Mouse (Mus musculus) v-Abl transformed pro-B cells (cell line): ENCODE data around the gene Ticam1.

Source experiments
- in situ Hi-C, 2 experiments: fragments of 400-800 bp; cut with MboI; formaldehyde crosslinking; loops; one replicate each; pipeline ENCODE4 v1.15.1; 2025; ENCODE audit not compliant: unreplicated experiment in 2 of 2

The Ticam1 gene

DNA sequence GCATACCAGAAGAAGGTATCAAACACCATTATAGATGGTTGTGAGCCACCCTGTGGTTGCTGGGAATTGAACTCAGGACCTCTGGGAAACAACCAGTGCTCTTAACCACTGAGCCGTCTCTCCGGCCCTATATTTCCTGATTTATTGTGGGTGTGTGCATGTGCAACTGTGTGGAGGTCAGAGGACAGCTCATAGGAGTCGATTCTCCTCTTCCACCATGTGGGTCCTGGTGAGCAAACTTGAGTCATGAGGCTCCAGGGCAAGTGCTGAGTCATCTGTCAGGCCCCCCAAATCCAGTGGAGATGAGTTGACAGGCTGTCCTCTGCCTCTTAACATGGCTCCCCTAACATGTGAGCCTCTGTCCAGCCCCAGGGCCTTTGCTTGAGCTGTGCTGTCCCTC, 10.7 kb downstream of the Ticam1 start:
- in situ Hi-C loops = loop anchor here in 1 of 2 experiments (5.0 kb wide), 1 partner anchor 81 kb away; no protein-coding TSS in a partner anchor

DNA sequence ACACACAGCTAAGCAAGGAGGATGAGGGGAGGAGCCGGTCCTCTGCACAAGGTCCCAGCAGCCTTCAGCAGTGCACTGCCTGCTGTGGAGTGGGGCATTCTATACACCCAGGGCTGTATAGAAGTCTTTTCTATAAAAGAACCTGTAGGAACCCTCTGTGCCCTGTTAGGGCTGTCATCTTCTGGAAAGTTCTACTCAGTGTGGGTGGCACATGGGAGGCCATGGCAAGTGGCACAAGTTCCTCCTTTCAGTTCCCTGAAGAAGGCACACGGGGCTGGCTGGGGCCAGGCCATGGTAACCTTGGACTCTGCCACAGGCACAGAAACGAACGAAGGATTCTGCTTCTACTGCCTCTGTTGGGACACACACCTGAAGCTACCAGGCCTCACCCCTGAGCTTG, 11.6 kb downstream of the Ticam1 start:
- in situ Hi-C loops = loop anchor here in 1 of 2 experiments (5.0 kb wide), 1 partner anchor 82 kb away; no protein-coding TSS in a partner anchor

DNA sequence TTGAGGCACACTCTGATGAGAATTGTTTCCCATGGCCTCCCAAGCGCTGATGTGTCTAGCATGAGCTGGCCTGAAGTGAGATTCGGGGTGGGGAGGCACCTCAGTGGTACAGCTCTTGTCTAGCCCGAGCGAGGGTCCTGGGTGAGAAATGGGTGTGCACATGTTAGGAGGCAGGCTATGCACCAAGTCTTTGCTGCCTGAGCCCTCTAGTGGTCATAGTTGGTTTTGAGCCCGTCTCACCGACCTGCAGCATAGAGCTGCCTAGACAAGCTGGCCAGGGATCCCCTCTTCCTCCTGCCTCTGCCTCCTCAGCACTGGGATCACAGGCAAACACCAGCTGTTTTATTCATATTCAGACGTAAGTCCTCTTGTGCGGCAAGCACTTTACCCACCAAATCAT, 12.6 kb downstream of the Ticam1 start:
- in situ Hi-C loops = no loop called here

DNA sequence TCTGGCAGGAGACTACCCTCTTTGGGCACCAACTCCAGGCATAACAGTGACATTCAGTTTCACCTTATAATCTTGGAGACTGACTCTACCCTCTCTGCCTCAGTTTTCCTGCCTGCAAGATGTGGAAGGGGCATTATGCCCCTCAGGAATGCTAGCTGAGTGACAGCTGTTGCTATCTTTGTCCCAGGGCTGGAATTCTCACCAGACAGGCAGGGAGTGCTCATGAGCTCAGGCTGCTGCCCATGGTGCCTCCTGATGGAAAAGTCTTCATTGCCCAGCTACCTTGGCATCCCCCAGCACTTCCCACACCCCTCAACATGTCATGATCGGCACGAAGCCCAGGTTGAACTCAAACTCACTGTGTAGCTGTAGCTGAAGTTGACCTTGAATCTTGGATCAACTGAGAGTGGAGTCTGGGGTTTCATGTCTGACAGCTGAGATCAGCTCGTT, 13.9 kb downstream of the Ticam1 start:
- in situ Hi-C loops = no loop called here

DNA sequence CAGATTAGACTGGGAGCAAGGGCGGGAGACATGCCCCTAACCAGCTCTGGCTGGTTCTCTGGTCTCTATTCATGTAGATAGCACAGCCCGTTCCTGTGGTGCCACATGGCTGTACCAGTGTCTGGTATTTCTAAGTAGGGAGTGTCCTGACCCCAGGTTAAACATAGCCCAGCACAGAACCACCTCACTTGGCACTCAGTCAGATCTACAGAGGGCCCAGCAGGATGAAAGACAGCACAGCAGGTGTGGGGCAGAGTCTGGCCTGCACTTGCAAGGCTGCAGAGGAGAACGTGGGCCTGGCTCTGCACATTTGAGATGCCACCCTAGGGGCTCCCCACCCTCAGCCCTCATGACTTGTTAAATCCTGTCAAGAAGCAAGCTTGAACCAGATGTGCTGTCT, 15.4 kb downstream of the Ticam1 start:
- in situ Hi-C loops = no loop called here

DNA sequence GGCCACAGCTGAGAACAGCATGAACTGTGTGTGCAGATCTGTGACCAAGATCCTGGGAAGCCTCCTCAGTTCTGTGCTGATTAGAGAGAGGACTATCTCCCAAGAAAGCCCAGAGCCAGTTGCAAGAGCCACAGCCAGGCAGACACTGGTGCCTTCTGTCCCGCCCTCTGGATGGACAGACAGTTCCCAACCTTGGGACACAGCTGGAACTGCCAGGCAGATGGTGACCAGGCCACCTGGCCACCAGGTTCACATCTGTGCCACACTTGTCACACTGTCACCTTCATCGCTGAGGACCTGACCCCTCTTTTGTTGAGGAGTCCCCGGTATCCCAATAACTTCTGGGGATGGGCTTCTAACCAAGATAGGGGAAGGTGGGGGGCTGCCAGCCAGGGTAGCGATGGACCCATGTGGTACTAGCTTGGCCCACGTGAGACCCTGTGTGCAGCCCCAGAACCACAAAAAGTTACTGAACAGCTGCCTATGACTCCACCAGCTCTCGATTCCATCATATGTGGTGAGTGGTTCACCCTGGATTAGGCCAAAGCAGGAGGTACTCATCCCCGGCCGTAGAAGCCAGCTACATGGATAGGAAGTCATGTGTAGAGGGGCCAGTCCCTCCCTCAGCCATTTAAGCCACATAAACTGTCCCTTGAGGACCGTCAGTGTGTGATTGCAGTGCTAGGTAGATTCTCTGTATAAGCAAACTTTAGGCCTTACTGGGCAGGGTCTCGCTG, 17.1 kb downstream of the Ticam1 start:
- in situ Hi-C loops = loop anchor here in 1 of 2 experiments (5.0 to 10.0 kb wide), 3 partner anchors 127 to 555 kb away; partner anchors contain the start of gene Yju2

DNA sequence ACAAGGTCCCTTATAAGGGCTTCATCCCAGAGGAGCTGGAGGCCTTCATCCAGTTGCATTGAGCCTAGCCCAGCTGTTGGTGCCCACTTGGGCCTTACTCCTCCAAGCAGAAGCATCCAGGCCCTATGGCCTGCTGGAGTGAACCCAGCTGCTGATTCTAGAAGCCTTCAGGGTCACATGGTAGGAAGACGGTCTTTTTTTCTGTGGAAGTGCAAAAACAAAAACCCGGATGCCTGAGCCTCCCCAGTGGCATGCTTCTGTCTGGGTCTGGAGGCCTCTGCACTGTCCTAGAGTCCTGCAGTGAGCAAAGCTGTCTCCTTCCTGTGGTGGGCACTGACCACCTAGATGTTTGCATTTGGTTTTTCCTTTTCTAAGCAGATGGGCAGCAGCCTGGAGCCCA, 17.8 kb downstream of the Ticam1 start:
- in situ Hi-C loops = loop anchor here in 1 of 2 experiments (5.0 to 10.0 kb wide), 3 partner anchors 127 to 554 kb away; partner anchors contain the start of gene Yju2

DNA sequence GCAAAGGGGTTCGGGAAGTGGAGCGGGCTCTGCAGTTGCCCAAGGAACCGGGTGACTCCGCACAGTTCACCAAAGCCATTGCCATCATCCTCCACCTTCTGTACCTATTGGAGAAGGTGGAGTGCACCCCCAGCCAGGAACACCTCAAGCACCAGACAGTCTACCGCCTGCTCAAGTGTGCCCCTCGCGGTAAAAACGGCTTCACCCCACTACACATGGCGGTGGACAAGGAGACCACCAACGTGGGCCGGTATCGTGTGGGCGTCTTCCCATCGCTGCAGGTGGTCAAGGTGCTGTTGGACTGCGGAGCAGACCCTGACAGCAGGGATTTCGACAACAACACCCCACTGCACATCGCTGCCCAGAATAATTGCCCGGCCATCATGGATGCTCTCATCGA, 18.3 kb downstream of the Ticam1 start:
- in situ Hi-C loops = loop anchor here in 1 of 2 experiments (5.0 to 10.0 kb wide), 3 partner anchors 126 to 553 kb away; partner anchors contain the start of gene Yju2

DNA sequence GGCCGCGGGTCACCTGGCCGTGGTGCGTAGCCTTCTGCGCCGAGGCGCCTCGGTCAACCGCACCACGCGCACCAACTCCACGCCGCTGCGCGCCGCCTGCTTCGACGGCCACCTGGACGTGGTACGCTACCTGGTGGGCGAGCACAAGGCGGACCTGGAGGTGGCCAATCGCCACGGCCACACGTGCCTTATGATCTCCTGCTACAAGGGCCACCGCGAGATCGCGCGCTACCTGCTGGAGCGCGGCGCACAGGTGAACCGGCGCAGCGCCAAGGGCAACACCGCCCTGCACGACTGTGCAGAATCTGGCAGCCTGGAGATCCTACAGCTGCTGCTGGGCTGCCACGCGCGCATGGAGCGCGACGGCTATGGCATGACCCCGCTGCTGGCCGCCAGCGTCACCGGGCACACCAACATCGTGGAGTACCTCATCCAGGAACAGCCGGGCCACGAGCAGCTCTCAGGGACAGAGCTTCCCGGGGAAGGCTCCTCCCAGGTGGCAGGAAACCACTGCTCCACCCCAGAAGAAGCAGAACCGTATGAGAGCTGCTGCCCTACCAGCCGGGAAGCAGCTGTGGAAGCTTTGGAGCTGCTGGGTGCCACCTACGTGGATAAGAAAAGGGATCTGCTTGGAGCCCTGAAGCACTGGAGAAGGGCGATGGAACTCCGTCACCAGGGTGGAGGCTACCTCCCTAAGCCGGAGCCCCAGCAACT, 19.2 kb downstream of the Ticam1 start:
- in situ Hi-C loops = loop anchor here in 1 of 2 experiments (5.0 to 10.0 kb wide), 3 partner anchors 125 to 553 kb away; partner anchors contain the start of gene Yju2

DNA sequence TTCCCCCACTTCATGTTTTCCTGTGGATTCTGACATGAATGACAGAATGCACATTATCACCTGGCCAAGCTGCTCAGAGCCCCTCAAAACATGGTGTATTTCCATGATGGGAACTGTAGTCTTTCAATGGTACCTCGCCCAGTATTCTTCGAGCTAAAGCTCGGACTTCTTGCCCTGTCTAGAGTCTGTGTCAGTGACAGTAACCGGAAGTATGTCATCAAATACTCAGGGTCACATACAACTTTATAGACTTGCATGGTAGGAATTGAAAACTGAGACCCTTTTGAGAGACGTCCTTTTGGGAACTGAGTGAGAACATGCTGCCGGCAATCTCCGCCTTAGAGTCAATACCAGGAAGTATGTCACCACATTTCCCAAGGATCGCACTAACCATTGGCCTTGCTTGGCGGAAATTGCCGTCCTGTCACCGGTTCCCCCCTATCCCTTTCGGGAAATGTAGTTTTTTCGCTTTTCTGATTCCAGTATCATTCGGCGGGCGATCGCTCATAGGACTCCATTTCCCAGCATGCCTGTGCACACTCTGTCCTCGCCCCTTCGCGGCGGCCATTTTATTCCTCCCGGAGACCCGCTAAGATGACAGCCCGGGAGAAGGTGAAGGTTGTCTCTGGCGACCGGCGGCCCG, 20.2 kb downstream of the Ticam1 start, which contains the start of gene Fem1a:
Gene Fem1a, plus strand, starts transcription at position 572 of the 643 bp plus-strand sequence.
- in situ Hi-C loops = loop anchor here in 1 of 2 experiments (5.0 to 10.0 kb wide), 3 partner anchors 124 to 552 kb away; partner anchors contain the start of gene Yju2

DNA sequence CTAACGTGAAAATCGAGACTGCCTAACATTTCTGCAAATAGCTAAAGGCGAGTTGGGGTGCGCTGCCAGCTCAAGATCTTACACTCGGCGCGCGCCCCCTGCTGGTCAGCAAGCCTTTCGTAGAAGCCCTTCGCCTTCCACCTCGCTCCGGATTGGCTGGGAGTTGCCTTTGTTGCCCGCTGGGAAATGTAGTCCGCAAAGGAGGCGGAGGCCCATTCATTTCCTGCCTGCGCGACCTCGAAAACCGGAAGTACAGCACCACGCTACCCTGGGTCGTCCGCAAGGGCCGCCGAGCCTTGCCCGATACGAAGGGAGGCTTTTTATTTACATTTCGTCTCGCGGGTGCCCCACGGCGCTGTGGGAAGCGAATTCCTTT, 20.7 kb downstream of the Ticam1 start:
- in situ Hi-C loops = loop anchor here in 1 of 2 experiments (5.0 to 10.0 kb wide), 3 partner anchors 124 to 551 kb away; partner anchors contain the start of gene Yju2

DNA sequence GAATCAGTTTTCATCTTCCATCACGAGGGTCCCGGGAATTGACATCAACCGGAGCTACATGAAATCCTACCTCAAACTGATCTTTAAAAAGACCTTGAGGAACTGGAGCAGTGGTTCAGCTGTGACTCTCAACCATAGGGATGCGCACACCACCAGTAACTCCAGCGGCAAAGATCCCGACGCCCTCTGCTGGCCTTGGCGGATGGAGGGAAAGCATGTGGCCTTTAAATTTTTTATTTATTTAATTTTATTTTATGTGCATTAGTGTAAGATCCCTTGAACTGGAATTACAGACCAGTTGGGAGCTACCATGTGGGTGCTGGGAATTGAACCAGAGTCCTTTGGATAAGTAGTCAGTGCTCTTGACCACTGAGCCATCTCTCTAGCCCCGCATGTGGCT, 21.2 kb downstream of the Ticam1 start:
- in situ Hi-C loops = loop anchor here in 1 of 2 experiments (5.0 to 10.0 kb wide), 3 partner anchors 123 to 551 kb away; partner anchors contain the start of gene Yju2

DNA sequence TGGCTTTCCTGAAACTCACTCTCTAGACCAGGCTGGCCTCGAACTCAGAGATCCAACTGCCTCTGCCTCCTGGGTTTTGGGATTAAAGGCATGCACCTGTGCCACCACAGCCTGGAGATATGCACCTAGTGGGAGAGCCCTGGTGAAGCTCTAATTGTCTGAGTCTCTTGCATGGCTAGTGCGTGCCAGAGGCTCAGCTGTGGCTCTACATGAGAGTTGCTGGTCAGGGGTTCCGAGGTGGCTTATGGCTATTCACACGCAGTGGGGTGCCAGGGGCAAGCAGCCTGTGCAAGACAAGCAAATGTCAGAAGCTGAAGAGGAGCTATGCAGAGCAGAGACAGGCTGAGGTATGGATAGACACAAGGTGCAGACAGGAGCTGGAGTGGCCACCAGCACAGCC, 21.9 kb downstream of the Ticam1 start:
- in situ Hi-C loops = loop anchor here (5.0 to 10.0 kb wide), 3 partner anchors 122 to 550 kb away; partner anchors contain the start of gene Yju2 (in 1 of the 2)

DNA sequence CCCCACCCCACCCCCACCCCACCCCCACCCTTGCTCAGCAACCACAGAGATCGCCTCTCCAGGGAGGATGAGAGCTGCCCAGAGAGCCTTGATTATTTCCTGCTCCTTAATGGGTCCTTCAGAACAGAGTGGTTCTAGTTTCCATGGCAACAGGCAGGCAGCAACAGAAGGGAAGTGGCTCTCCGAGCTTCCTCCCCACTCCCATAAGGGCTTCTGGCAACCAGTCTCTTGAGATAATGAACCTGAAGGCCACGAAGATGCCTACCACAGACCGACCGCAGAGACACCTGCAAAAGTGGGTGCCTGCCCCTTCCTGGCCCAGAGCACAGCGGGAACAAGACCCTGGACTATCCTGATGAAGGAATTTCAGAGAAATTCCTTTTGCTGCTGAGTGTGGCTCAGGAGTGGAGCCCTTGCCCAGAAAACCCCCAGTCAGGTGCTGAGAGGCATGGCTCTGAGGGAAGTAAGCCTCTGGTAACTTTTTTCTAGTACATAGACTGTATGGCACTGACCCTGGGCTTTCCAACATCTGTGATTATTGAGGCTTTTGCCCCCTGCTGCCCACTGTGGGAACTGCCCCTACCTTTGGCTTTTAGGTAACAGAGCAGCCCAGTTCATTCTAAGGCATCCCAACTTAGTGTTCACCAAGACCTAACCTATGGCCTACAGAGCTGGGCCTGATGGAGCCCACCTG, 25.3 kb downstream of the Ticam1 start:
- in situ Hi-C loops = loop anchor here (5.0 to 10.0 kb wide), 2 partner anchors 119 to 546 kb away; no protein-coding TSS in a partner anchor

DNA sequence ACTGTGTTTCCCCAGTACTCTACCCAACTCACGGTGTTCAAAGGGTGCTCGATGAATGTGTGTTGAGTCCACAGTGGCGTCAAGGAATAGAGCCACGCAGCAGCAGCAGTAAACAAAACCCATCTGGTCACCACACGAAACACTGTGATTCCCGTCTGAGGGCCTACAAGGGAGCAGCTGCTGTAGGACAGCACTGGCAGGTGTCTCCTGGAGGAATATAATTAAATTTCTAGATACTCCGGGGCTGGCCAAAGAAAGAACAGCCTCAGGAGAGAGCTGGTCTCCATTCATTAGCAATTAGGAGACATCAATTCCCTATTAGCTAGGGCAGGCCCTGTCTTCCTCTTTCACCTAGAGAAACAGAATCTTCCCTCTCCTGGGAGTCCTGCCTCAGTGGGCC, 31.0 kb downstream of the Ticam1 start:
- in situ Hi-C loops = loop anchor here in 1 of 2 experiments (5.0 to 25.0 kb wide), 2 partner anchors 38 to 533 kb away; partner anchors contain the start of gene Pot1b

DNA sequence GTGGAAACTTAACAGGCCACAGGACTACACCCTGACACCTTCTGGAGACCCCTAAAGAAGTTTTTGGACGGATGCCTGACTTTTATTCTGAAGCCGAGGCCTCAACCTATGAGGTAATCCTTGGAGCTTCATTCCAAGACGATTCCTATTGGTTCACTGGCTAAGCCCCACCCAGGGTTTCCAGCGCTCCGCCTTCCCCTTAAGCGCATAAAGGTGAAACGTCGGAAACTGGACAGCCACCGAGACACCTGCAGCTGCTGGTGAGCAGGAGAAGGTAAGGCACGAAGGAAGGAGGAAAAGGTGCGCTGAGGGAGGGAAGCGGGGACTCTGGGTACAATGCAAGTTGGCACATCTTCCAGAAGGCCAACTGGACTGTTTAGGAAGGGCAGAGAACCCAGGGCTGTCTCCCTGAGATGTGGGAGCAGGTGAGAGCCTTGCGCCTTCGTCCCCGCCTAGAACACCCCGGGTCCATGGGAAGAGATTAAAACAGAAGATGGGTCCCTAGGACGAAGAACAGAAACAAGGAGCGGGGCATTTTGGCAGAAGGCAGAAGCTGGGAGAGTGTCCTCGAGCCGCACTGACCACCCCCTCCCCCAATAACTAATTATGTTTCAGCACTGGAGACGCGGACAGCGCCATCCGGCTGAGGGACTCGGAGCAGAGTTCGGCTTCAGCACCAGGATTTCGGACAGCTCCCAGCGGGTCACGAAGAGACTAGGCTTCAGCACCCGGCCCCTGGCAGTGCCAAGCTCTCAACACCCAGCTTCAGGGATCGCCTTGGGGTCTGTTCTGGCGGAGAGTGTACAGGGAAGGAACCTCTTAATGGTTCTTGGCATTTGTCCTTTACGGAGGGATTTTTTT, 34.8 kb downstream of the Ticam1 start:
- in situ Hi-C loops = loop anchor here in 1 of 2 experiments (25.0 kb wide), 1 partner anchor 529 kb away; the partner anchor contains the start of gene Pot1b

DNA sequence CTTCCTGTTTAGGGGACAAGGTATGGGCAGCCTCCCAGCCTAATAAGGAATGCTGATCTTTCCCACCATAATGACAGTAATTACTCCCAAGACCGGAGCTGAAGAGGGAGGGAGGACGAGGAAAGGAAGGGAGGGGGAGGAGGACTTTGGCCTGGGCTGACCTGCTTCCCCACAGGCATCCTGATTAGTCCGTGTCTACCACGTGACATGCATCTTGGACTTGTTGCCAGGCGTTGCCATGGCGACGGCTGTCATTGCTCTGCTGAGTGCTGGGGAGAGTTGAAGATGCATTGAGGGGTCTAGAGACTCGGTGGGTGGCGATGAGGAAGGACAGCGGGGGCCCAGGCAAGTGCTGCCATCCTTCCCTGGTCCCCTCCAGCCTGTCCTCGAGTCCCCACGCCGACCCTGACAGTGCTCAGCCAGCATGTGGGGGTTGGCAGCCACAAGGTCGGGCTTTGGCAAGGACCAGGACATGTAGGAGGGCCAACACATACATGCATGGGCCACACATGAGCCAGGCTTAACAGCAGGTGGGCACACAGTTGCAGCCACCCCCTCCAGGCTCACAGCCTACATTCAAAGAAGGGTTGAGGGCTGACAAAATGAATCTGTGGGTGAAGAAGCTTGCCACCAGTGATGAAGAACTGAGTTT, 42.6 kb downstream of the Ticam1 start:
- in situ Hi-C loops = loop anchor here in 1 of 2 experiments (25.0 kb wide), 1 partner anchor 522 kb away; the partner anchor contains the start of gene Pot1b

DNA sequence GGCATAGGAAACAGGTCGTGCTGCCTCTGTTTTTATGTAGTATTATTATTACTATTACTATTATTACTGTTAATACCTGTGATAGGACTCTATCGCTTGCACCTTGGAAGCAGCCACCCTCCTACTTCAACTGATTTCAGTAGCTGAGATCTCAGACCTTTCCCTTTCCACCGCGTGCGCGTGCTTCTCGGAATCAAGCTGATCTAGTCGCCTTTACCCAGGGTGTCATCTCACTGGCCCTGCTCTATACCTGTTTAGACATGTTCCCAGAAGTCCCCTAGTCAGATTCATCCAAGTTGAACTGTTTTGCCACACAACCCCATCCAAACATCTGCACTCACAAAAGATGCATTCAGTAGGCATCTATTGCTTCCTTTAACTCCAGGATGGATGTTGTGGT, 43.2 kb downstream of the Ticam1 start:
- in situ Hi-C loops = loop anchor here in 1 of 2 experiments (25.0 kb wide), 1 partner anchor 521 kb away; the partner anchor contains the start of gene Pot1b
